Mouse (Mus musculus): ENCODE measurements at regions not wholly inside any gene's neighbourhood (a gene's known extent, or its start where the extent isn't known, plus 50 kb on each side); places are given as distances from the start of the nearest gene placed in this dataset.

DNA sequence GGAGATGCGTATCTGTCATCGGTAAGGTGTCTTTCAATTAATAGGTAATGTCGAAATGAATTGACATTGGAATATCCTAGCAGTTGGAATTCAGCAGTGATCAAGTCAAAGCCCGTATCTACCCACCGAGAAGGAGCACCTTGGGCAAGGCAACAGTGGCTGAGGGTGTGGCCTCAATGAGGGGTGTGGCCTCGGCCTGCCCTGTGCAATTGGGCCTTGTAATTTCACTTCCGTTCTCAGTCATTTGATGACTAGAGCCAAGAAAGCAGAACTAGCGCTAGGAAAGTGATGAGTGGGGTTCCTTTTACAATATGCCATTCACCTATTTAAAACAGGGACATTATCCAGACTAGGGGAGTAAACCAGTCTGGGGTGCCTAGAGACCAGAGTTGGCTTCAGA, 77.6 kb downstream of the Elovl4 start:
- TF ChIP-seq CTCF (IDR thresholded peaks at IDR 0.05; ENCODE audit: low read depth), result no peak
- TF ChIP-seq EP300 (IDR thresholded peaks at IDR 0.05; ENCODE audit: low read depth), result no peak
- no peak overlapping the region for H3K4me3 ChIP-seq (ENCODE audit: insufficient read depth in 1 of 2, low read depth in 2 of 2, low read length in 2 of 2)
- no peak overlapping the region for H3K9ac ChIP-seq (replicated peaks)
- no peaks in the 10 kb centered on the region for H3K9me3 ChIP-seq (ENCODE audit: control insufficient read depth, low read length)
- no peak for DNase-seq (ENCODE audit: low read depth in 3 of 3, low spot score in 3 of 3)
- no peak for ATAC-seq (ENCODE audit: insufficient read depth)
- no peaks in the 10 kb centered on the region for H3K36me3 ChIP-seq (replicated peaks; ENCODE audit: control insufficient read depth, insufficient read depth, low read depth)
- no peaks in the 10 kb centered on the region; a peak in 1 of 4 replicates for H3K4me1 ChIP-seq (replicated peaks; ENCODE audit: control insufficient read depth in 2 of 2, insufficient read depth in 2 of 2, low read length in 1 of 2)
- no peak overlapping the region for H3K4me2 ChIP-seq (ENCODE audit: low read depth)
- no peak overlapping the region for H3K27ac ChIP-seq
- no peaks in the 10 kb centered on the region for H3K27me3 ChIP-seq (ENCODE audit: control insufficient read depth, insufficient read depth, low read length)
- 60% methylated on average over 8 of the region's 8 CpGs for WGBS (ENCODE audit: insufficient replicate concordance)

DNA sequence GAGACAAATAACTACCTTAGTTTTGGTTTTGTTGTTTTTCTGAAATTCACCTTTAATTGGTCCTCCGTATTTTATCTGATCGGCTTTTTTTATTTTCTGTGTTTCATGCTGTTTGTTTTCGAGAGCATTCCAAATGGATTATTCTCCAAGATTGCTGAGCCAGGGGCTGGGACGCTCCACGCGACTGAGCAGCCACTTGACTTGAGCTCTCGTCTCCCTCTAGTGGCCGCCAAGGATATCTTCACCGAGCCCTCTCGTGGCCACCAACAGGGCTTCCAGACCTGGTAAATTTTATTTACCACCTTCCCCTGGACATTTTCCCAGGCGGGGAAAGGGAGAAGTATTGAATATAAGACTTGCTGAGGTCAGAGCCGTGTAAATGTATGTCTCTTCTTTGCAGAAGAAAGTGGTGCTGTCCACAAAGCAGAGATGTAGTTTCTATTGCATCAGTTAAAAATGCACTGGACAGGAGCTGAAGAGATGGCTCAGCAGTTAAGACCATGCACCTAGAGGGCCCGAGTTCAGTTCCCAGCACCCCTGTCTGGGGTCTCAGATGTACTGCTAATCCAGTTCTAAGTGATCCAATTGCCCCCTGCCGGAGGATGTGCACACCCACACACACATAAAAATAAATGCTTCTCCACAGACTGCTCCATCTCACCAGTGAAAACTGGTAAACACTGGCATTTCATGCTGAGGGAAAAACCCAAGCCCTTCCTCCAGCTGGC, 78.5 kb downstream of the Elovl4 start:
- no peak overlapping the region for H3K9ac ChIP-seq (replicated peaks)
- no peaks in the 10 kb centered on the region for H3K27me3 ChIP-seq (ENCODE audit: control insufficient read depth, insufficient read depth, low read length)
- DNase-seq (ENCODE audit: low read depth in 3 of 3, low spot score in 3 of 3) (peak in 2 of 3 experiments; percentile 5 to 14), ATAC-seq (ENCODE audit: insufficient read depth) (no peak)
- no peaks in the 10 kb centered on the region; a peak in 1 of 4 replicates for H3K4me1 ChIP-seq (replicated peaks; ENCODE audit: control insufficient read depth in 2 of 2, insufficient read depth in 2 of 2, low read length in 1 of 2)
- WGBS (ENCODE audit: insufficient replicate concordance), result 8% methylated on average over 14 of the region's 14 CpGs
- TF ChIP-seq CTCF (IDR thresholded peaks at IDR 0.05; ENCODE audit: low read depth), result peak; percentile 80
- TF ChIP-seq EP300 (IDR thresholded peaks at IDR 0.05; ENCODE audit: low read depth), result no peak
- no peaks in the 10 kb centered on the region for H3K9me3 ChIP-seq (ENCODE audit: control insufficient read depth, low read length)
- peak overlapping the region in 1 of 2 experiments; percentile 10; a peak in 1 of 4 replicates for H3K4me3 ChIP-seq (ENCODE audit: insufficient read depth in 1 of 2, low read depth in 2 of 2, low read length in 2 of 2)
- peak overlapping the region; percentile 56 for H3K4me2 ChIP-seq (ENCODE audit: low read depth)
- no peaks in the 10 kb centered on the region for H3K36me3 ChIP-seq (replicated peaks; ENCODE audit: control insufficient read depth, insufficient read depth, low read depth)
- no peak overlapping the region for H3K27ac ChIP-seq

DNA sequence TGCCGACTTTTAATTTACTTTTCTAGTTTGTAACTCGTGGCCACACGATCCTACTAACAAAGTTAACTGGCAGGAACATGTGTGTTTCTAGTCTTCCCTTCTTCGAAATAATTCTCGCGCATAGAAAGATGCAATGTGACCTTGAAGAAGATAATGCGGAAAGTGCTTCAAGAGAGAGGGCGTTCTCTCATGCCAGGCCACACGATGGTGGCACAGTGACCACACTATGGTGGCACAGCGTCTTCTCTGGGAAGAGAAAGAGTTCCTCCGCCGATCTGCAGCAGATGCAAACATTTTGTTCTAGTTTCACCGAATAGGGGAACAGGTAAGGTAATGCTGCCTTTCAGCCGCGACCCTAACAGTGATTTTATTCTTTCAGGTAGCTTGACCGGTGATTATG, 79.1 kb downstream of the Elovl4 start:
- WGBS (ENCODE audit: insufficient replicate concordance), result 38% methylated on average over 16 of the region's 16 CpGs
- TF ChIP-seq CTCF (IDR thresholded peaks at IDR 0.05; ENCODE audit: low read depth), result no peak
- H3K4me3 ChIP-seq (ENCODE audit: insufficient read depth in 1 of 2, low read depth in 2 of 2, low read length in 2 of 2), result peak overlapping the region in 1 of 2 experiments; percentile 10; a peak in 1 of 4 replicates
- no peaks in the 10 kb centered on the region for H3K27me3 ChIP-seq (ENCODE audit: control insufficient read depth, insufficient read depth, low read length)
- H3K4me2 ChIP-seq (ENCODE audit: low read depth), result peak overlapping the region; percentile 56
- no peaks in the 10 kb centered on the region for H3K9me3 ChIP-seq (ENCODE audit: control insufficient read depth, low read length)
- H3K36me3 ChIP-seq (replicated peaks; ENCODE audit: control insufficient read depth, insufficient read depth, low read depth), result no peaks in the 10 kb centered on the region
- H3K4me1 ChIP-seq (replicated peaks; ENCODE audit: control insufficient read depth in 2 of 2, insufficient read depth in 2 of 2, low read length in 1 of 2), result no peaks in the 10 kb centered on the region; a peak in 1 of 4 replicates
- DNase-seq (ENCODE audit: low read depth in 3 of 3, low spot score in 3 of 3) (no peak), ATAC-seq (ENCODE audit: insufficient read depth) (no peak)
- no peak overlapping the region for H3K9ac ChIP-seq (replicated peaks)
- no peak overlapping the region for H3K27ac ChIP-seq

DNA sequence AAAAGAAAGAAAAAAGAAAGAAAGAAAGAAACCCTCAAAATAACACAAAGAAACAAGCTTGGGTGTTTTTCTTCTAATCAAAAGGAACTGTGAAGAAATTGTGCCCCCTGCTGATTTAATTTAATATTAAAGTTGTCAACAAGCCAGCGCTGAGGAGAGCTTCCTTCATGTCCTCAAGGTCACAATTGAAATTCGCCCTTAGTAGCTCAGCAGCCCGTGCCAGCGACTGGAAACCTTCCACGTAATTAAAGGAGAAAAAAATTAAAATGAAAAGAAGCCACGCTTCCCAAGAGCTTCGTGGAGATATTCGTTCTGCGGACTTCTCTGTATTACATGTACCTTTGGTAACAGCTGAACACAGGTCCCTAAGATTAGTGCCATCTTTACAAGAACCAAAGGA, 80.0 kb downstream of the Elovl4 start:
- Histone ChIP-seq H3K4me1 (replicated peaks; ENCODE audit: control insufficient read depth in 2 of 2, insufficient read depth in 2 of 2, low read length in 1 of 2) (no peaks in the 10 kb centered on the region; a peak in 1 of 4 replicates), H3K27me3 (ENCODE audit: control insufficient read depth, insufficient read depth, low read length) (no peaks in the 10 kb centered on the region), H3K36me3 (replicated peaks; ENCODE audit: control insufficient read depth, insufficient read depth, low read depth) (no peaks in the 10 kb centered on the region), H3K27ac (no peak overlapping the region), H3K4me2 (ENCODE audit: low read depth) (no peak overlapping the region), H3K9me3 (ENCODE audit: control insufficient read depth, low read length) (no peaks in the 10 kb centered on the region), H3K4me3 (ENCODE audit: insufficient read depth in 1 of 2, low read depth in 2 of 2, low read length in 2 of 2) (no peak overlapping the region), H3K9ac (replicated peaks) (no peak overlapping the region)
- no peak for TF ChIP-seq CTCF (IDR thresholded peaks at IDR 0.05; ENCODE audit: low read depth)
- no peak for TF ChIP-seq EP300 (IDR thresholded peaks at IDR 0.05; ENCODE audit: low read depth)
- WGBS (ENCODE audit: insufficient replicate concordance), result 40% methylated on average over 9 of the region's 9 CpGs
- DNase-seq (ENCODE audit: low read depth in 3 of 3, low spot score in 3 of 3), result no peak
- no peak for ATAC-seq (ENCODE audit: insufficient read depth)

DNA sequence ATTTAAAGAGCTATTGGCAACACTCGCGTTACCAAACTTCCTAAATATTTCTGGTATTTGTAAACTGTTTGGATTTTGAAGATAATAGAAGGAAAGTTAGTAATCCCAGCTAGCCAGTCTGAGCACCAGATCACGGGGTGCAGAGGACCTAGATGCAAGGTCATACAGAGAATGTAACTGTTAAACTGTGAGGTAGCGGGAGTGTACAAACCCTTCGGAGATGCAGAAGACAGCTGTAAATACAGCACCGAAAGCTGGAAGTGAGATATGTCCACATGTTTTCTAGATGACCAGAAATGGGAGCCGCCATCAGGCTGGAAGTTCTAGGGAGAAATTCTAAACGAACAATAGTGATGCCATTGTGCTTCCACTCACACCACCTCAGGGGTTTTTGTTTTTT, 80.5 kb downstream of the Elovl4 start:
- no peak overlapping the region for H3K9ac ChIP-seq (replicated peaks)
- TF ChIP-seq CTCF (IDR thresholded peaks at IDR 0.05; ENCODE audit: low read depth) (no peak), EP300 (IDR thresholded peaks at IDR 0.05; ENCODE audit: low read depth) (no peak)
- DNase-seq (ENCODE audit: low read depth in 3 of 3, low spot score in 3 of 3) (no peak), ATAC-seq (ENCODE audit: insufficient read depth) (no peak)
- WGBS (ENCODE audit: insufficient replicate concordance), result 56% methylated on average over 8 of the region's 8 CpGs
- H3K27ac ChIP-seq, result no peak overlapping the region
- no peaks in the 10 kb centered on the region for H3K36me3 ChIP-seq (replicated peaks; ENCODE audit: control insufficient read depth, insufficient read depth, low read depth)
- no peak overlapping the region for H3K4me2 ChIP-seq (ENCODE audit: low read depth)
- no peaks in the 10 kb centered on the region for H3K9me3 ChIP-seq (ENCODE audit: control insufficient read depth, low read length)
- no peak overlapping the region for H3K4me3 ChIP-seq (ENCODE audit: insufficient read depth in 1 of 2, low read depth in 2 of 2, low read length in 2 of 2)
- no peaks in the 10 kb centered on the region for H3K27me3 ChIP-seq (ENCODE audit: control insufficient read depth, insufficient read depth, low read length)
- no peaks in the 10 kb centered on the region; a peak in 1 of 4 replicates for H3K4me1 ChIP-seq (replicated peaks; ENCODE audit: control insufficient read depth in 2 of 2, insufficient read depth in 2 of 2, low read length in 1 of 2)
